Mouse (Mus musculus): ENCODE data around the gene Eya2. TPM values are rescaled to one million over a fixed set of nuclear protein-coding genes. Genes with fewer than 3 reads are reported as not detected.

Eya2 gene
- total and polyA plus RNA-seq, 3 experiments: not detected

- DNase-seq (ENCODE audit: low read depth, low spot score): no peak
- Histone ChIP-seq H3K4me1 (ENCODE audit: control insufficient read depth in 1 of 2, insufficient read depth in 2 of 2, low read length in 2 of 2) (no peaks in the 10 kb centered on the region), H3K9ac (ENCODE audit: control insufficient read depth, low read depth, low read length, poor library complexity, severe bottlenecking) (no peak overlapping the region), H3K4me3 (ENCODE audit: control insufficient read depth in 1 of 2, insufficient read depth in 1 of 2, low read depth in 2 of 2, low read length in 2 of 2) (no peak overlapping the region), H3K27ac (ENCODE audit: control insufficient read depth, low read depth, low read length) (no peak overlapping the region), H3K27me3 (ENCODE audit: control insufficient read depth in 1 of 2, insufficient read depth in 2 of 2, low read length in 2 of 2) (no peaks in the 10 kb centered on the region), H3K79me2 (ENCODE audit: control insufficient read depth, insufficient read depth, low read length, poor library complexity) (no peaks in the 10 kb centered on the region), H3K36me3 (ENCODE audit: control insufficient read depth in 1 of 2, insufficient read depth in 2 of 2, low read length in 2 of 2) (no peaks in the 10 kb centered on the region), H3K9me3 (replicated peaks; ENCODE audit: insufficient read depth, low read length) (no peaks in the 10 kb centered on the region)
- TF ChIP-seq MAZ (IDR thresholded peaks at IDR 0.05; ENCODE audit: low read depth, low read length) (no peak), POLR2AphosphoS2 (IDR thresholded peaks at IDR 0.05; ENCODE audit: low read length) (no peak), MYC (IDR thresholded peaks at IDR 0.05; ENCODE audit: low read depth, low read length) (no peak), MEF2A (IDR thresholded peaks at IDR 0.05; ENCODE audit: extremely low read depth, insufficient replicate concordance, low read depth, low read length, poor library complexity, severe bottlenecking) (no peak), GATA1 (IDR thresholded peaks at IDR 0.05; ENCODE audit: low read depth, low read length) (no peak)
These were observed 163.0 kb downstream of the Eya2 start for GRCm38 (mm10) chr2:165757799-165758198.

- Histone ChIP-seq H3K9ac (ENCODE audit: control insufficient read depth, low read depth, low read length, poor library complexity, severe bottlenecking) (no peak overlapping the region), H3K9me3 (replicated peaks; ENCODE audit: insufficient read depth, low read length) (no peaks in the 10 kb centered on the region), H3K4me1 (ENCODE audit: control insufficient read depth in 1 of 2, insufficient read depth in 2 of 2, low read length in 2 of 2) (no peaks in the 10 kb centered on the region), H3K27me3 (ENCODE audit: control insufficient read depth in 1 of 2, insufficient read depth in 2 of 2, low read length in 2 of 2) (no peaks in the 10 kb centered on the region), H3K27ac (ENCODE audit: control insufficient read depth, low read depth, low read length) (no peak overlapping the region), H3K79me2 (ENCODE audit: control insufficient read depth, insufficient read depth, low read length, poor library complexity) (no peaks in the 10 kb centered on the region), H3K36me3 (ENCODE audit: control insufficient read depth in 1 of 2, insufficient read depth in 2 of 2, low read length in 2 of 2) (no peaks in the 10 kb centered on the region), H3K4me3 (ENCODE audit: control insufficient read depth in 1 of 2, insufficient read depth in 1 of 2, low read depth in 2 of 2, low read length in 2 of 2) (no peak overlapping the region)
- DNase-seq (ENCODE audit: low read depth, low spot score): no peak
- TF ChIP-seq TBP (IDR thresholded peaks at IDR 0.05; ENCODE audit: low read depth, low read length) (no peak), BHLHE40 (IDR thresholded peaks at IDR 0.05; ENCODE audit: borderline replicate concordance, low read depth, low read length) (no peak), MAZ (IDR thresholded peaks at IDR 0.05; ENCODE audit: low read depth, low read length) (no peak), NELFE (IDR thresholded peaks at IDR 0.05; ENCODE audit: low read depth, low read length) (no peak), NRF1 (IDR thresholded peaks at IDR 0.05; ENCODE audit: insufficient read depth, low read depth, low read length, poor library complexity, severe bottlenecking) (no peak), GATA1 (IDR thresholded peaks at IDR 0.05; ENCODE audit: low read depth, low read length) (no peak), E2F4 (IDR thresholded peaks at IDR 0.05; ENCODE audit: borderline replicate concordance, low read depth, low read length) (no peak), ZKSCAN1 (IDR thresholded peaks at IDR 0.05; ENCODE audit: low read depth, low read length) (no peak), TAL1 (IDR thresholded peaks at IDR 0.05; ENCODE audit: low read length) (no peak), MAX (IDR thresholded peaks at IDR 0.05; ENCODE audit: low read length) (no peak), ETS1 (IDR thresholded peaks at IDR 0.05; ENCODE audit: low read depth, low read length) (no peak), EP300 (IDR thresholded peaks at IDR 0.05; ENCODE audit: low read depth in 1 of 2, low read length in 2 of 2) (no peak), ZMIZ1 (IDR thresholded peaks at IDR 0.05; ENCODE audit: low read depth, low read length) (no peak), CHD1 (IDR thresholded peaks at IDR 0.05; ENCODE audit: low read depth, low read length) (no peak), RAD21 (IDR thresholded peaks at IDR 0.05; ENCODE audit: low read depth, low read length) (no peak)
These were observed 163.7 kb downstream of the Eya2 start for GRCm38 (mm10) chr2:165758534-165758933.
